Mouse (Mus musculus) lung, postnatal 0 days (tissue): ENCODE measurements around the gene Olfr596. TPM values are rescaled to one million over a fixed set of nuclear protein-coding genes. Genes with fewer than 3 reads are reported as not detected.
"Not testable (repeated sequence)": the region's sequence is repeated elsewhere in the genome, so short reads cannot be mapped to it uniquely, and the experiment has no call there.

Experiments used
- ATAC-seq: fragments of 200-750 bp; cut with Nextera tagmentation; 2 replicates; pipeline ENCODE4 v1.8.0; 2017; ENCODE audit warnings: moderate library complexity
- DNase-seq: peaks from one replicate; pipeline ENCODE4 v3.0.0-alpha.2; 2016; ENCODE audit warnings: low spot score
- H3K27ac ChIP-seq: fragments of 300-500 bp; sonication (generic); 2 replicates; pipeline ENCODE4 v1.5.1; 2014; ENCODE audit warnings: antibody characterized with exemption, mild to moderate bottlenecking, low read length, mixed read lengths
- H3K27me3 ChIP-seq: fragments of 300-500 bp; sonication (generic); replicated peaks from 2 replicates; pipeline ENCODE4 v1.6.1; 2014; ENCODE audit warnings: low read length, mixed read lengths; ENCODE audit not compliant: insufficient read depth
- H3K36me3 ChIP-seq: fragments of 300-500 bp; sonication (generic); 2 replicates; pipeline ENCODE4 v1.6.1; 2014; ENCODE audit warnings: low read length, mixed read lengths; ENCODE audit not compliant: insufficient read depth
- H3K4me1 ChIP-seq: fragments of 300-500 bp; sonication (generic); 2 replicates; pipeline ENCODE4 v1.6.1; 2014; ENCODE audit warnings: antibody characterized with exemption, low read depth, low read length, mixed read lengths; ENCODE audit not compliant: insufficient read depth
- H3K4me2 ChIP-seq: fragments of 300-500 bp; sonication (generic); replicated peaks from 2 replicates; pipeline ENCODE4 v1.6.1; 2014; ENCODE audit warnings: low read depth, mild to moderate bottlenecking, low read length, moderate library complexity, mixed read lengths
- H3K4me3 ChIP-seq: fragments of 300-500 bp; sonication (generic); 2 replicates; pipeline ENCODE4 v1.5.1; 2014; ENCODE audit warnings: low read depth, low read length
- H3K9ac ChIP-seq: fragments of 300-500 bp; sonication (generic); replicated peaks from 2 replicates; pipeline ENCODE4 v1.6.1; 2014; ENCODE audit warnings: low read depth, mild to moderate bottlenecking
- H3K9me3 ChIP-seq: fragments of 300-500 bp; sonication (generic); 2 replicates; pipeline ENCODE4 v1.6.1; 2016; ENCODE audit warnings: low read length, mixed read lengths
- CTCF ChIP-seq: IDR thresholded peaks from 2 replicates; pipeline ENCODE4 v1.5.1; 2016; ENCODE audit warnings: antibody characterized with exemption, mild to moderate bottlenecking
- EP300 ChIP-seq: IDR thresholded peaks from 2 replicates; pipeline ENCODE4 v1.6.1; 2016; ENCODE audit warnings: antibody characterized with exemption, mild to moderate bottlenecking, control low read depth
- WGBS: fragments of 180-500 bp; shearing (Covaris S2); extraction: QIAGEN DNeasy Blood & Tissue Kit; methylation state at CpG from one replicate; pipeline ENCODE4 v1.1.7; 2014; 5-methylcytosine and 5-hydroxymethylcytosine counted together
- microRNA-seq: library from miRNA; unstranded; fragments of <30 nt; microRNA quantifications from one replicate; pipeline ENCODE4, GENCODE M21; 2016
- polyA plus RNA-seq: library from polyadenylated mRNA; unstranded; fragments of >200 nt; fragmentation: Nextera tagmentation; extraction: Ambion mirVana; gene quantifications from 2 replicates; pipeline ENCODE4 v1.2.1, GENCODE M21; 2015

The Olfr596 gene
- not detected in 2 replicates for polyA plus RNA-seq

- not testable (repeated sequence) for H3K36me3 ChIP-seq, H3K27ac ChIP-seq, H3K9me3 ChIP-seq, ATAC-seq, H3K4me1 ChIP-seq, H3K9ac ChIP-seq, H3K4me3 ChIP-seq, H3K4me2 ChIP-seq, H3K27me3 ChIP-seq, DNase-seq
- WGBS: 81% methylated on average over 2 of the region's 2 CpGs
Measured at GRCm38 (mm10) chr7:103305348-103305747, at the start of gene Olfr596. Olfr596 (plus strand) TSS chr7:103305648.

- WGBS: 80% methylated on average over 2 of the region's 2 CpGs
- not testable (repeated sequence) for H3K4me2 ChIP-seq, ATAC-seq, H3K27me3 ChIP-seq, H3K36me3 ChIP-seq, H3K4me3 ChIP-seq, H3K4me1 ChIP-seq, H3K9ac ChIP-seq, H3K9me3 ChIP-seq, H3K27ac ChIP-seq, DNase-seq
Measured at GRCm38 (mm10) chr7:103316015-103316414, 10.6 kb downstream of the Olfr596 start, which contains the start of gene Olfr597. Olfr597 (plus strand) TSS chr7:103316315.

- no peak for ATAC-seq
- TF ChIP-seq CTCF (no peak), EP300 (no peak)
- Histone ChIP-seq H3K9ac (no peak within 1 kb of the TSS), H3K4me2 (no peak within 1 kb of the TSS), H3K27ac (no peak within 1 kb of the TSS), H3K4me3 (no peak within 1 kb of the TSS), H3K4me1 (no peaks in the 10 kb centered on the region), H3K36me3 (no peaks in the 10 kb centered on the region), H3K9me3 (no peaks in the 10 kb centered on the region), H3K27me3 (no peaks in the 10 kb centered on the region)
- DNase-seq: no peak
Measured at GRCm38 (mm10) chr7:103323268-103323667, 17.8 kb downstream of the Olfr596 start, which contains the start of gene Olfr598. Olfr598 (plus strand) TSS chr7:103323568.

- H3K4me2 ChIP-seq: no peak within 1 kb of the TSS
- H3K4me1 ChIP-seq: no peaks in the 10 kb centered on the region
- no peaks in the 10 kb centered on the region for H3K36me3 ChIP-seq
- no peak within 1 kb of the TSS for H3K27ac ChIP-seq
- H3K9me3 ChIP-seq: no peaks in the 10 kb centered on the region
- DNase-seq (no peak), ATAC-seq (no peak)
- 86% methylated on average over 1 of the region's 1 CpGs for WGBS
- H3K9ac ChIP-seq: no peak within 1 kb of the TSS
- H3K4me3 ChIP-seq: no peak within 1 kb of the TSS
- H3K27me3 ChIP-seq: no peaks in the 10 kb centered on the region
- no peak for TF ChIP-seq EP300
- TF ChIP-seq CTCF: no peak
Measured at GRCm38 (mm10) chr7:103335617-103336016, 30.2 kb downstream of the Olfr596 start, which contains the start of gene Olfr599. Olfr599 (plus strand) TSS chr7:103335917.

- H3K9ac ChIP-seq: no peak within 1 kb of the TSS
- H3K4me1 ChIP-seq: no peaks in the 10 kb centered on the region
- no peaks in the 10 kb centered on the region for H3K9me3 ChIP-seq
- ATAC-seq (no peak), DNase-seq (no peak)
- no peaks in the 10 kb centered on the region for H3K36me3 ChIP-seq
- H3K27ac ChIP-seq: no peak within 1 kb of the TSS
- H3K27me3 ChIP-seq: no peaks in the 10 kb centered on the region
- H3K4me2 ChIP-seq: no peak within 1 kb of the TSS
- H3K4me3 ChIP-seq: no peak within 1 kb of the TSS
- TF ChIP-seq EP300 (no peak), CTCF (no peak)
Measured at GRCm38 (mm10) chr7:103349569-103349968, 44.1 kb downstream of the Olfr596 start, which contains the start of gene Olfr600. Olfr600 (minus strand) TSS chr7:103349669.

Small RNA genes lying within 50 kb of the gene (microRNA-seq; reads per million reads assigned to microRNA genes)
- gene Gm23550 (not detected), gene Gm25171 (not detected)

Other genes with a start within 250 kb of the Olfr596 start
- gene Olfr584, start 223.8 kb upstream of the Olfr596 start, polyA plus RNA-seq: not detected in 2 replicates
- gene Olfr585, start 207.9 kb upstream of the Olfr596 start, polyA plus RNA-seq: not detected in 2 replicates
- not detected in 2 replicates for gene Olfr586, start 180.0 kb upstream of the Olfr596 start, polyA plus RNA-seq
- not detected in 2 replicates for gene Olfr588-ps1, start 164.8 kb upstream of the Olfr596 start, polyA plus RNA-seq
- gene Olfr589, start 149.3 kb upstream of the Olfr596 start, polyA plus RNA-seq: not detected in 2 replicates
- not detected in 2 replicates for gene Olfr591, start 127.3 kb upstream of the Olfr596 start, polyA plus RNA-seq
- not detected in 2 replicates for gene Olfr592, start 120.8 kb upstream of the Olfr596 start, polyA plus RNA-seq
- gene Olfr593, start 93.8 kb upstream of the Olfr596 start, polyA plus RNA-seq: not detected in 2 replicates
- not detected in 2 replicates for gene Olfr594, start 88.7 kb upstream of the Olfr596 start, polyA plus RNA-seq
- not detected in 2 replicates for gene Usp17ld, start 53.1 kb upstream of the Olfr596 start, polyA plus RNA-seq
- not detected in 2 replicates for gene Olfr597, start 10.7 kb downstream of the Olfr596 start, polyA plus RNA-seq
- gene Olfr598, start 17.9 kb downstream of the Olfr596 start, polyA plus RNA-seq: not detected in 2 replicates
- not detected in 2 replicates for gene Olfr599, start 30.3 kb downstream of the Olfr596 start, polyA plus RNA-seq
- not detected in 2 replicates for gene Olfr600, start 44.0 kb downstream of the Olfr596 start, polyA plus RNA-seq
- not detected in 2 replicates for gene Olfr601, start 57.0 kb downstream of the Olfr596 start, polyA plus RNA-seq
- gene Olfr603, start 80.5 kb downstream of the Olfr596 start, polyA plus RNA-seq: not detected in 2 replicates
- not detected in 2 replicates for gene Usp17lc, start 109.4 kb downstream of the Olfr596 start, polyA plus RNA-seq
- not detected in 2 replicates for gene Olfr605, start 139.8 kb downstream of the Olfr596 start, polyA plus RNA-seq
- gene Olfr606, start 143.4 kb downstream of the Olfr596 start, polyA plus RNA-seq: not detected in 2 replicates
- gene Olfr607, start 158.5 kb downstream of the Olfr596 start, polyA plus RNA-seq: not detected in 2 replicates
- not detected in 2 replicates for gene Olfr608, start 164.2 kb downstream of the Olfr596 start, polyA plus RNA-seq
- gene Olfr609, start 192.4 kb downstream of the Olfr596 start, polyA plus RNA-seq: not detected in 2 replicates
- gene Olfr610, start 206.5 kb downstream of the Olfr596 start, polyA plus RNA-seq: not detected in 2 replicates
- gene Olfr611, start 215.2 kb downstream of the Olfr596 start, polyA plus RNA-seq: not detected in 2 replicates
- not detected in 2 replicates for gene Olfr612, start 237.1 kb downstream of the Olfr596 start, polyA plus RNA-seq
- gene Olfr613, start 242.4 kb downstream of the Olfr596 start, polyA plus RNA-seq: not detected in 2 replicates